Mouse (Mus musculus): ENCODE data around the gene Pfkfb4. TPM values are rescaled to one million over a fixed set of nuclear protein-coding genes. Genes with fewer than 3 reads are reported as not detected.

Gene Pfkfb4
- polyA plus RNA-seq, 1 experiment, result 10.6 TPM

- Histone ChIP-seq H3K4me1 (ENCODE audit: control insufficient read depth, insufficient read depth, low read length) (peaks cover 7% of the 10 kb centered on the region; the same call in 1 of the 2 replicates), H3K27me3 (replicated peaks; ENCODE audit: control insufficient read depth, insufficient read depth, low read length) (no peaks in the 10 kb centered on the region), H3K27ac (ENCODE audit: insufficient read depth, low read depth, low read length) (peak overlapping the region; percentile 50; the same call in 1 of the 2 replicates), H3K4me3 (ENCODE audit: insufficient read depth, low read depth, low read length) (peak overlapping the region; percentile 56; the same call in 1 of the 2 replicates), H3K36me3 (ENCODE audit: control insufficient read depth, insufficient read depth, low read length) (no peaks in the 10 kb centered on the region)
- no peak for TF ChIP-seq CTCF (conservative IDR thresholded peaks at IDR 0.05; ENCODE audit: insufficient read depth, insufficient read length, low read depth, low read length)
- 84% methylated on average over 19 of the region's 19 CpGs for WGBS
- DNase-seq, result no peak
Observed at GRCm38 (mm10) chr9:109058006-109058765, 66.6 kb downstream of the Pfkfb4 start.

- no peaks in the 10 kb centered on the region for H3K36me3 ChIP-seq (ENCODE audit: control insufficient read depth, insufficient read depth, low read length)
- peak; percentile 96 for DNase-seq
- peak within 1 kb of the TSS; percentile 61 for H3K27ac ChIP-seq (ENCODE audit: insufficient read depth, low read depth, low read length)
- H3K27me3 ChIP-seq (replicated peaks; ENCODE audit: control insufficient read depth, insufficient read depth, low read length), result no peaks in the 10 kb centered on the region
- TF ChIP-seq POLR2A (IDR thresholded peaks at IDR 0.05; ENCODE audit: low read depth, low read length) (peak; percentile 94), CTCF (conservative IDR thresholded peaks at IDR 0.05; ENCODE audit: insufficient read depth, insufficient read length, low read depth, low read length) (peak; percentile 96)
- WGBS, result 2% methylated on average over 15 of the region's 15 CpGs
- peaks cover 6% of the 10 kb centered on the region; the same call in 1 of the 2 replicates for H3K4me1 ChIP-seq (ENCODE audit: control insufficient read depth, insufficient read depth, low read length)
- H3K4me3 ChIP-seq (ENCODE audit: insufficient read depth, low read depth, low read length), result peak within 1 kb of the TSS; percentile 56
Observed at GRCm38 (mm10) chr9:109059136-109059903, 67.7 kb downstream of the Pfkfb4 start, which contains the start of gene Trex1. TSS of gene Trex1 (minus strand) at chr9:109059734.

- H3K27ac ChIP-seq (ENCODE audit: insufficient read depth, low read depth, low read length), result no peak overlapping the region
- H3K36me3 ChIP-seq (ENCODE audit: control insufficient read depth, insufficient read depth, low read length), result no peaks in the 10 kb centered on the region
- H3K4me1 ChIP-seq (ENCODE audit: control insufficient read depth, insufficient read depth, low read length), result peaks cover 4% of the 10 kb centered on the region; the same call in 1 of the 2 replicates
- 85% methylated on average over 16 of the region's 16 CpGs for WGBS
- no peaks in the 10 kb centered on the region for H3K27me3 ChIP-seq (replicated peaks; ENCODE audit: control insufficient read depth, insufficient read depth, low read length)
- DNase-seq, result no peak
- no peak for TF ChIP-seq CTCF (conservative IDR thresholded peaks at IDR 0.05; ENCODE audit: insufficient read depth, insufficient read length, low read depth, low read length)
- TF ChIP-seq POLR2A (IDR thresholded peaks at IDR 0.05; ENCODE audit: low read depth, low read length), result no peak
- H3K4me3 ChIP-seq (ENCODE audit: insufficient read depth, low read depth, low read length), result no peak overlapping the region
Observed at GRCm38 (mm10) chr9:109060184-109060897, 68.8 kb downstream of the Pfkfb4 start.

- TF ChIP-seq POLR2A (IDR thresholded peaks at IDR 0.05; ENCODE audit: low read depth, low read length) (no peak), CTCF (conservative IDR thresholded peaks at IDR 0.05; ENCODE audit: insufficient read depth, insufficient read length, low read depth, low read length) (no peak)
- Histone ChIP-seq H3K36me3 (ENCODE audit: control insufficient read depth, insufficient read depth, low read length) (no peaks in the 10 kb centered on the region), H3K4me3 (ENCODE audit: insufficient read depth, low read depth, low read length) (no peak overlapping the region), H3K27ac (ENCODE audit: insufficient read depth, low read depth, low read length) (no peak overlapping the region), H3K27me3 (replicated peaks; ENCODE audit: control insufficient read depth, insufficient read depth, low read length) (no peaks in the 10 kb centered on the region), H3K4me1 (ENCODE audit: control insufficient read depth, insufficient read depth, low read length) (peaks cover 4% of the 10 kb centered on the region; the same call in 1 of the 2 replicates)
- DNase-seq, result no peak
- WGBS, result 94% methylated on average over 5 of the region's 5 CpGs
Observed at GRCm38 (mm10) chr9:109060898-109061295, 69.3 kb downstream of the Pfkfb4 start.

- H3K4me1 ChIP-seq (ENCODE audit: control insufficient read depth, insufficient read depth, low read length), result no peaks in the 10 kb centered on the region; the same call in 1 of the 2 replicates
- DNase-seq, result peak; percentile 53
- no peak overlapping the region for H3K4me3 ChIP-seq (ENCODE audit: insufficient read depth, low read depth, low read length)
- no peaks in the 10 kb centered on the region for H3K27me3 ChIP-seq (replicated peaks; ENCODE audit: control insufficient read depth, insufficient read depth, low read length)
- TF ChIP-seq POLR2A (IDR thresholded peaks at IDR 0.05; ENCODE audit: low read depth, low read length) (no peak), CTCF (conservative IDR thresholded peaks at IDR 0.05; ENCODE audit: insufficient read depth, insufficient read length, low read depth, low read length) (0 out of 2 replicates have a peak, but pooled peaks have one; percentile 16)
- no peaks in the 10 kb centered on the region; the same call in 1 of the 2 replicates for H3K36me3 ChIP-seq (ENCODE audit: control insufficient read depth, insufficient read depth, low read length)
- WGBS, result 79% methylated on average over 3 of the region's 3 CpGs
- no peak overlapping the region for H3K27ac ChIP-seq (ENCODE audit: insufficient read depth, low read depth, low read length)
Observed at GRCm38 (mm10) chr9:109068095-109068735, 76.6 kb downstream of the Pfkfb4 start.
